Mouse (Mus musculus): ENCODE data around the gene Nptx2. TPM values are rescaled to one million over a fixed set of nuclear protein-coding genes. Genes with fewer than 3 reads are reported as not detected.

The Nptx2 gene
- polyA plus RNA-seq, 1 experiment, result not detected

- no peak for TF ChIP-seq SRF (IDR thresholded peaks at IDR 0.05; ENCODE audit: control insufficient read depth, insufficient read length, low read depth)
- no peak for TF ChIP-seq CEBPB (IDR thresholded peaks at IDR 0.05; ENCODE audit: insufficient read depth, poor library complexity, severe bottlenecking)
- no peak for TF ChIP-seq MAX (IDR thresholded peaks at IDR 0.05; ENCODE audit: low read depth)
- no peak for TF ChIP-seq MYOG (IDR thresholded peaks at IDR 0.05; ENCODE audit: control insufficient read depth in 1 of 3, insufficient read depth in 1 of 3, insufficient read length in 2 of 3, low read depth in 2 of 3)
- no peak for TF ChIP-seq POLR2AphosphoS2 (IDR thresholded peaks at IDR 0.05; ENCODE audit: insufficient read length, low read depth)
- TF ChIP-seq TCF12 (IDR thresholded peaks at IDR 0.05; ENCODE audit: insufficient read depth, poor library complexity, severe bottlenecking), result no peak
- no peak overlapping the region for H3K4me3 ChIP-seq
- no peak overlapping the region for H3ac ChIP-seq (ENCODE audit: control insufficient read depth, insufficient read length)
- H3K79me2 ChIP-seq (ENCODE audit: control insufficient read depth, insufficient read depth), result no peaks in the 10 kb centered on the region
- no peaks in the 10 kb centered on the region for H3K36me3 ChIP-seq (ENCODE audit: control insufficient read depth, insufficient read depth)
- H3K4me2 ChIP-seq (ENCODE audit: low read depth), result no peak overlapping the region
- H3K27me3 ChIP-seq (ENCODE audit: control insufficient read depth, insufficient read depth, insufficient read length), result no peaks in the 10 kb centered on the region
Observed at GRCm38 (mm10) chr5:144556710-144557109, 11.0 kb downstream of the Nptx2 start.

GRCm38 (mm10) chr5:144557363-144557762 lies 11.7 kb downstream of the Nptx2 start:
- TF ChIP-seq REST (IDR thresholded peaks at IDR 0.05; ENCODE audit: insufficient read depth, insufficient read length) (no peak), E2F4 (IDR thresholded peaks at IDR 0.05; ENCODE audit: insufficient read depth) (no peak), TCF12 (IDR thresholded peaks at IDR 0.05; ENCODE audit: insufficient read depth, poor library complexity, severe bottlenecking) (no peak), MYOG (IDR thresholded peaks at IDR 0.05; ENCODE audit: control insufficient read depth in 1 of 3, insufficient read depth in 1 of 3, insufficient read length in 2 of 3, low read depth in 2 of 3) (no peak), POLR2AphosphoS2 (IDR thresholded peaks at IDR 0.05; ENCODE audit: insufficient read length, low read depth) (no peak), SRF (IDR thresholded peaks at IDR 0.05; ENCODE audit: control insufficient read depth, insufficient read length, low read depth) (no peak), POLR2A (IDR thresholded peaks at IDR 0.05; ENCODE audit: insufficient read length, low read depth) (no peak), USF1 (IDR thresholded peaks at IDR 0.05; ENCODE audit: low read depth) (no peak), TCF3 (IDR thresholded peaks at IDR 0.05; ENCODE audit: insufficient read length, low read depth) (no peak), CEBPB (IDR thresholded peaks at IDR 0.05; ENCODE audit: insufficient read depth, poor library complexity, severe bottlenecking) (no peak), MYOD1 (IDR thresholded peaks at IDR 0.05; ENCODE audit: control insufficient read depth in 1 of 3, insufficient read length in 2 of 3, low read depth in 2 of 3) (no peak), MAX (IDR thresholded peaks at IDR 0.05; ENCODE audit: low read depth) (no peak)
- Histone ChIP-seq H3K36me3 (ENCODE audit: control insufficient read depth, insufficient read depth) (no peaks in the 10 kb centered on the region), H3K4me3 (no peak overlapping the region), H3K4me2 (ENCODE audit: low read depth) (no peak overlapping the region), H3K27me3 (ENCODE audit: control insufficient read depth, insufficient read depth, insufficient read length) (no peaks in the 10 kb centered on the region), H3ac (ENCODE audit: control insufficient read depth, insufficient read length) (no peak overlapping the region), H3K79me2 (ENCODE audit: control insufficient read depth, insufficient read depth) (no peaks in the 10 kb centered on the region)

GRCm38 (mm10) chr5:144558481-144558880 lies 12.8 kb downstream of the Nptx2 start:
- Histone ChIP-seq H3K36me3 (ENCODE audit: control insufficient read depth, insufficient read depth) (no peaks in the 10 kb centered on the region), H3K4me3 (no peak overlapping the region), H3K27me3 (ENCODE audit: control insufficient read depth, insufficient read depth, insufficient read length) (no peaks in the 10 kb centered on the region), H3K79me2 (ENCODE audit: control insufficient read depth, insufficient read depth) (no peaks in the 10 kb centered on the region), H3ac (ENCODE audit: control insufficient read depth, insufficient read length) (no peak overlapping the region), H3K4me2 (ENCODE audit: low read depth) (no peak overlapping the region)
- TF ChIP-seq E2F4 (IDR thresholded peaks at IDR 0.05; ENCODE audit: insufficient read depth) (no peak), USF1 (IDR thresholded peaks at IDR 0.05; ENCODE audit: low read depth) (no peak), REST (IDR thresholded peaks at IDR 0.05; ENCODE audit: insufficient read depth, insufficient read length) (no peak), POLR2AphosphoS2 (IDR thresholded peaks at IDR 0.05; ENCODE audit: insufficient read length, low read depth) (no peak), MAX (IDR thresholded peaks at IDR 0.05; ENCODE audit: low read depth) (no peak), CEBPB (IDR thresholded peaks at IDR 0.05; ENCODE audit: insufficient read depth, poor library complexity, severe bottlenecking) (no peak), TCF3 (IDR thresholded peaks at IDR 0.05; ENCODE audit: insufficient read length, low read depth) (no peak), TCF12 (IDR thresholded peaks at IDR 0.05; ENCODE audit: insufficient read depth, poor library complexity, severe bottlenecking) (no peak), POLR2A (IDR thresholded peaks at IDR 0.05; ENCODE audit: insufficient read length, low read depth) (no peak), SRF (IDR thresholded peaks at IDR 0.05; ENCODE audit: control insufficient read depth, insufficient read length, low read depth) (no peak), MYOD1 (IDR thresholded peaks at IDR 0.05; ENCODE audit: control insufficient read depth in 1 of 3, insufficient read length in 2 of 3, low read depth in 2 of 3) (no peak), MYOG (IDR thresholded peaks at IDR 0.05; ENCODE audit: control insufficient read depth in 1 of 3, insufficient read depth in 1 of 3, insufficient read length in 2 of 3, low read depth in 2 of 3) (no peak)

GRCm38 (mm10) chr5:144565739-144566138 lies 20.0 kb downstream of the Nptx2 start:
- Histone ChIP-seq H3K4me2 (ENCODE audit: low read depth) (no peak overlapping the region), H3K79me2 (ENCODE audit: control insufficient read depth, insufficient read depth) (no peaks in the 10 kb centered on the region), H3K4me3 (no peak overlapping the region), H3K27me3 (ENCODE audit: control insufficient read depth, insufficient read depth, insufficient read length) (no peaks in the 10 kb centered on the region), H3ac (ENCODE audit: control insufficient read depth, insufficient read length) (no peak overlapping the region), H3K36me3 (ENCODE audit: control insufficient read depth, insufficient read depth) (no peaks in the 10 kb centered on the region)
- TF ChIP-seq POLR2AphosphoS2 (IDR thresholded peaks at IDR 0.05; ENCODE audit: insufficient read length, low read depth) (no peak), SRF (IDR thresholded peaks at IDR 0.05; ENCODE audit: control insufficient read depth, insufficient read length, low read depth) (no peak), MYOD1 (IDR thresholded peaks at IDR 0.05; ENCODE audit: control insufficient read depth in 1 of 3, insufficient read length in 2 of 3, low read depth in 2 of 3) (no peak), POLR2A (IDR thresholded peaks at IDR 0.05; ENCODE audit: insufficient read length, low read depth) (no peak), TCF12 (IDR thresholded peaks at IDR 0.05; ENCODE audit: insufficient read depth, poor library complexity, severe bottlenecking) (no peak), REST (IDR thresholded peaks at IDR 0.05; ENCODE audit: insufficient read depth, insufficient read length) (no peak), MAX (IDR thresholded peaks at IDR 0.05; ENCODE audit: low read depth) (no peak), CEBPB (IDR thresholded peaks at IDR 0.05; ENCODE audit: insufficient read depth, poor library complexity, severe bottlenecking) (no peak), MYOG (IDR thresholded peaks at IDR 0.05; ENCODE audit: control insufficient read depth in 1 of 3, insufficient read depth in 1 of 3, insufficient read length in 2 of 3, low read depth in 2 of 3) (no peak), E2F4 (IDR thresholded peaks at IDR 0.05; ENCODE audit: insufficient read depth) (no peak), USF1 (IDR thresholded peaks at IDR 0.05; ENCODE audit: low read depth) (no peak), TCF3 (IDR thresholded peaks at IDR 0.05; ENCODE audit: insufficient read length, low read depth) (no peak)
